Mouse (Mus musculus) left cerebral cortex, postnatal 36 days (tissue): ENCODE results near the gene Baiap2l2. TPM values are rescaled to one million over a fixed set of nuclear protein-coding genes. Genes with fewer than 3 reads are reported as not detected.
A peak's percentile ranks its signal among the peaks of the same experiment; 100 is the strongest.

Experiments used
- DNase-seq, 2 experiments: peaks; one replicate each; pipeline ENCODE4 v3.0.0; 2021 to 2022; ENCODE audit warnings: low spot score in 2 of 2, mixed read lengths in 1 of 2
- intact Hi-C: fragments of 180-260 bp; cut with DNase I; formaldehyde crosslinking; loops from one replicate; pipeline ENCODE4 v1.15.1; 2025
- total RNA-seq, 2 experiments: library from RNA; stranded (reverse); gene quantifications; 2 replicates each; pipeline ENCODE4 v1.2.3; 2021

Gene Baiap2l2
- total RNA-seq, 2 experiments from 2014 or later = 3.5 to 4.5 TPM

DNA sequence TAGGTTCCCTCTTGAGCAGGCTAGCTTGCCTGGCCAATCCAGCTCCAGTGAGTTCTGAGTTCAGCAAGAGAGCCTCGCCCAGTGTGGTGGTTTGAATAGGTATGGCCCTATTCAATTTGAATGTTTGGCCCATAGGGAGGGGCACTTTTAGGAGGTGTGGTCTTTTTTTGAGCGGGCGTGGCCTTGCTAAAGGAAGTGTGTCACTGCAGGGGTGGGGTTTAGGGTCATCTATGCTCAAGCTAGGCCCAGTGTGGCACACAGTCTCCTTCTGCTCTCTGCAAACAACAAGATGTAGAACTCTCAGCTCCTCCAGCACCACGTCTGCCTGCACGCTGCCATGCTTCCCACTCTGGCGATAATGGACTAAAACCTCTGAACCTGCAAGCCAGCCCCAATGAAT is 21.6 kb downstream of the Baiap2l2 start:
- intact Hi-C loops = no loop called here
- no peak for DNase-seq

DNA sequence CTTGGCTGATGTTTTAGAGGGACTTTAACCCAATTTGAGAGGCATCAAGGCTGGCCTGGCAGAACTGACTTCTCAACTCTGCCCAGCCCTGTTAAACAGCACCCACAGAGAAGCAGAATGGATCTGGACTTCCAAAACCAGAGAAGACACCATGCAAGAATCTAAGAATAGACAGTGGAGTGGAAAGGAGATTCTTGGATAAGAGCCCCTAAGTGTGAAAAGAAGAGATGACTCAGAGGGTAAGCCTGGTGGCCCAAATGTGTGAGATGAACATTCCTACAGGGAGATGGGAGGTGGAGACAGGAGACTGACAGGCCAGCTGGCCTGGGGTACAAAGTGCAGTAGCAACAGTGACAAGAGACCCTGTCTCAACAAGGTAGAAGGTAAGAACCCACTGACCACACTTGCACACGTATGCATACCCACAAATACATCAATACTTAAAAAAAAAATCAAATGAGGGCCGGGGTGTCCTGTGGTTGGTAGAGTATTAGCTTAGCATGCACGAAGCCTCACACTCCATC is 22.5 kb downstream of the Baiap2l2 start:
- no peak for DNase-seq
- intact Hi-C loops = no loop called here

DNA sequence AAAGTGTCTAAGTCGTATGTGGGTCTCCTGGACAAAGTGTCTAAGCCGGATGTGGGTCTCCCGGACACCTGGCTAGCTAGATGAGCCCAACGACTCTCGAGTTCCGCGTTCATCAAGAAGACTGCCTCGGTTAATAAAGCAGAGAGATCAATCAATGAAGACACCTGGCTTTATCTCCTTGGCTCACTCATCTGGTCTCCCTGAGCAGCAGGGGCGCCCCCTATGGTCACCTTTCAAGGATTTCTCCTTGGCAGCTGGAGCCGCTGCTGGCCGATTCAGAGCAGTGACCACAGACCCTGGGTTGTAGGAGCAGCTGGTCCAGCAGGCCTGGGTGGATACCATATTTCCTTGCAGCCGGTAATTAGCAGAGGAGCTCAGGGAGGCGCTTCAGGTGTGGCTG is 23.0 kb downstream of the Baiap2l2 start:
- no peak for DNase-seq
- intact Hi-C loops = no loop called here

DNA sequence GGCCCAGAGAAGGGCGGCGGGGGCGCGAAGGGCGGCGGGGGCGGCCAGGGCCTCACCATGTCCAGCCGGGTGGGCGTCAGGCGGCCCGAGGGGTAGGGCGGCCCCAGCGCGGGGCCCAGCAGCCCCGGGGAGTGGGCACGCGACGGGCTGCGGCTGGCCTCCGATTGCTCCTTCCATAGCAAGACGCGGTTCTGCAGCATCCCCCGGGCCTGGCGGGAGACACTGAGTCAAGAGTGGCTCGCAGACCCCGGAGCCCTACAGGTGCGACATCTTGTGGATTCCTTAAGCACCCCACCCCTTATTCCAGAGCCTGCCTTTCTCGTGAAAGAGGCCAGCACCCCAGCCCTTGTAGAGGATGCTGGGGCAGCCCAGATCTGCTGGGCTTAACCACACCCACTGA is 23.6 kb downstream of the Baiap2l2 start:
- DNase-seq = no peak
- intact Hi-C loops = no loop called here

DNA sequence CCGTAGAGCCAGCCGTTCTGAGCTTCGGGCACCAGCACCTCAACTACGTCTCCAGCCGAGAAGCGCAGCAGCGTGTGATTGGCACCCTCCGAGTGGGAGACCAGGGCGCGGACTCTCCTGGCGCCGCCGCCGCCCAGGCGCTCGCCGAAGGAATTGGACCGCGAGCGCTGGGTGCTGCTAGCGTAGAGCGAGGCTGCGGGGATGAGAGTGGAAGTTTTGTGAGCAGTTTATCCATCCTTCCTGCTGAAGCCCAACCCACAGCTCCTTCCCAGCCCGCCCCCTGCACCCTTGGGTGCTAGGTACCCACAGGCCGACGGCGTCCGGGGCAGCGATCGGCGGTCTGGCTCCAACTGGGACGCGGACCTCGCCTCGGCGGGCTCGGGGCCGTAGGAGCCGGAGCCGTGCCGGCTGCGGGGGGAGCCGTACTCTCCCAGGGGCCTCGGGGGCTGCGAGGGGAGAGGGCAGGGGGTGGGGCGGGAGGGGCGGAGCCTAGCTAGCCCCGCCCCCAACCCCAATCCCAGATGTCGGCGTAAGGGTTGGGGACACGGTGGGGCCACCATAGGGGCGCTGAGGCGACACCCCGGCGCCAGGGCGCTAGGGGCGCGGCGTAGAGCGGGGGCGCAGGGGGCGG is 24.1 kb downstream of the Baiap2l2 start:
- intact Hi-C loops = no loop called here
- DNase-seq = peak; percentile 54 to 57

DNA sequence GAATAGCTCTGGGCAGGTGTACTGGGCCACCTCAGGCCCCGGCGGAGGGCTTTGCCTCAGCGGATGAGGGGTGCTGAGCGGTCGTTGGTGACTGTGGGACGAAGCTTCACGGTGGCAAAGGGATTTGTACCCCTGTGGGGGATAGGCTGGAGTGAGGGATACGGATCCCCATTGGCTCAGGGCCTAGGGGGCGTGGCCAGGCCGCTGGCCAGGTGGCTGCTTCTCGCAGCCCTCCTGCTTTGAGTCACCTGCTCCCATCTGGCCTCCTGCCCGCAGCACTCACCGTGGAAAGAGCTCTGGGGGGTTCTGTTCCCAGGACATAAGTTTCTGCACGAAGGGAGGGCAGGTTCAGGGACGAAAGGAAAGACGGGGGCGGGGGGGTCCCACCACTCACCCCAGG is 26.8 kb downstream of the Baiap2l2 start:
- intact Hi-C loops = no loop called here
- no peak for DNase-seq

DNA sequence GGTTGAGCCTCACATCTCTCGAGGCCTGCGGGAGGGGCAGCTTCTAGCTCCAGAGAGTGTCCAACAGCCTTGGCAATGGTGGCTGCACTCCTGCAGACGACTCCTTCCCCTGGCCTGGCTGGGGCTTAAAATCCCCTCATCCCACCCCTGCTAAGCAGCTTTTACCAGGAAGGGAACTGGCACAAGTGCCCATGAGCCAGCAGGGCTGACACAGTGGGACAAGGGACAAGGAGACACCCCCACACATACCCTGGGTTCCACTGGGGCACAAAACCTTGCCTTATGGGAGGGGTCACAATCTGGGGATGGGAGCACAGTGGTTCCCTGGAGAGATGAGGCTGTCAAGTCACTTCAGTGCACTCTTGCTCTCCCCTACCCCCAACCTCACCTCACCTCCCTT is 30.7 kb downstream of the Baiap2l2 start, which contains the start of gene Slc16a8:
Gene Slc16a8, minus strand, starts transcription at position 101 of the 400 bp plus-strand sequence.
- intact Hi-C loops = no loop called here

DNA sequence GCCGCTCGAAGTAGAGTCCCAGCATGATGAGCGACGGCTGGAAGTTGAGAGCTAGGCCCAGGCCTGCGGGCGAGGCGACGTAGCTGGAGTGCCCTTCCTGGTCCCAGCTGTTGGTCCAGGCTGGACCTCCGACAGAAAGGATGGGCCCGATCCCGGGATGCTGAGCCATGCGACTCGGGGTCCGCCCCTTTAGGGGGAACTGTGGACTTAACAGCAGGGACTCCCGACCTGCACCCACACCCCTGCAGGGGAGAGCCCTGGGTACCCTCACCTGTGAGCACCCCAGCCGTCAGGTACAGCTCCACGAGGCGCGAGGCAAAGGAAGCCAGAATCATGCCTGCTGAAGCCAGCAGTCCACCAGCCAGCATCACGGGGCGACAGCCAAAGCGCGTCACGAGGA is 32.8 kb downstream of the Baiap2l2 start:
- intact Hi-C loops = no loop called here
- DNase-seq = no peak

More for the DNA sequence above, 30.7 kb downstream of the Baiap2l2 start, which contains the start of gene Slc16a8:
- no peak for DNase-seq

DNA sequence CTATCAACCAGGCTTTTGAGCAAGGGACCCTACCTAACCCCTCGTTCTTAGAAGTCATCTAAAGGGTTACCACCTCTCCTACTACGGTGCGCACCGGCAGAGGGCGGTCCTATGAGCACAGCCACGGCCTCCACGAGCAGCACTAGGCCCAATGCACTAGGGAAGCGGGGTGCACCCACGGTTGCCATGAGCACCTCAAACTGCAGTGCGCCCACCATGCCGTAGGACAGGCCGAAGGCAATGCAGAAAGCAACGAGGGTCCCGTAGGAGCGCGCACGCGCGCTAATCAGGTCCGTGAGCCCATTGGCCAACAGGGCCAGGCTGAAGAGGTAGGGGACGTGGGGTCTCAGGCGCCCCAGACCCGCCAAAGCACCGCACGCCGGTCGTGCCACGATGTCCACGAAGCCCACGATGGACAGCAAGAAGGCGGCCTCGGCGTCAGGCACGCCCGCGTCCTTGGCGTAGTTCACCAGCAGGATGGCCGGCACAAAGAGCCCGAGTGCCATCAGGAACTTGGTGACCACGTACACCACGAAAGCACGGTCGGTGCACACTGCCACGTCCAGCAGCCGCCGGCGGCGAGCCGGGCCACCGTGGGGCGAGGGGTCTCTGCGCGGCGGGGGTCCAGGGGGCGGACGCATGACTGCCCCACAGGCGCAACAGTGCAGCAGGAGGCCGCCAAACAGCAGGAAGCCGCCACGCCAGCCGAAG is 33.4 kb downstream of the Baiap2l2 start:
- DNase-seq = peak in 1 of 2 experiments; percentile 34

DNA sequence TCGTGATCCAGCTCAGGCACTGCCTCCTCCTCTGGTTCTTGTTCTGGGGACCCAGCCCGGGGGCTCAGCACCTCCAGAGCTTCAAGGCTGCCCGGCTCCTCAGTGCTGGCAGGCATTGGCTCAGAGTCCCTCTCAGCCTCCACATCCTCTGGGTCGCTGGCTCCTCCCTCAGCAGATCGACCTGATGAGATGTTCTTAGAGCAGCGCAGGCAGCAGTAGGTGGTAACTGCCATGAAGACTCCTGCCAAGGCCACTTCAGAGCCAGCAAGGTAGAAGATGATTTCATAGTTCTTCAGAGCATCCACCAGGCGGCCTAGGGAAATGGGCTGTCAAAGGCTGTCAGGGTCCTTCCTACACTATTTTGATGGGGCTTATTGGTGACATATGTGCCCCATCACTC is 34.2 kb downstream of the Baiap2l2 start:
- intact Hi-C loops = no loop called here
- DNase-seq = no peak

More for the DNA sequence above, 33.4 kb downstream of the Baiap2l2 start:
- intact Hi-C loops = no loop called here

DNA sequence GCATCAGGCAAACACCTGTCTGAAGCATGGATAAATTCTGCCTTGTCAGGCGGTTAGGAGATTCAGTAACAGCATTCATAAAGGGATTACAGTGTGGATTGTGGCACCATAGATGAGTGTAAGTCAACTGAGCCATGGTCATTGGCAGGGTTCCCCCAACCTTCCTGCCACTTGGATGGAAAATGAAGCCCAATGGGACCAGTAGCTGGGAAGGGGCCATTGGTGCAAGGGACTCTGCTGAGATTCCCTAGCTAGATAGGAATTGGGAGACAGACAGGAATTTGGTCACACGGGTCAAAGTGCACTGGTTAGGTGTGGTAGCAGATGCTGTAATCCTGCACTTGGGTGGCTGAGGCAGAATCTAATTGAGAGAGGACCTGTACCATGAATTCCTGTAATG is 35.1 kb downstream of the Baiap2l2 start:
- intact Hi-C loops = no loop called here
- DNase-seq = no peak

DNA sequence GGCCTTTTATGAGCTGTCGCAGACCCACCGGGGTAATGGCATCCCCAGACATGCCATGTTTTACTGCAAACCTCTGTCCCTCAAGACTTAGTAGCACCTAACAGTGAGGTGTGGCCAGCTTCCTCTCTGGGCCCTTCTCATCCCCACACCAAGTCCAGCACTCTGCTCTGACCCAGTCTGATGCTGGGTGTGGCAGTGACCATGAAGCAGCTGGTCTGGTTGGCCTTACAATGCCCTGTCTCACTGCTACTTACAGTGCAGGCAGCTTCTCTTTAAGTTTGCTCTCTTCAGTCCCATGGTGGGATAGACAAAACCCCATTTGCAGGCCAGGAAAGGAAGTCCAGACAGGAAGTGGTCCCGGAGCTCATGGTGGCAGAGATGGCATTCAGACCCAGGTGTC is 40.0 kb downstream of the Baiap2l2 start:
- intact Hi-C loops = loop anchor here (10.0 kb wide), 1 partner anchor 359 kb away; the partner anchor contains the start of gene Dmc1
- DNase-seq = no peak

DNA sequence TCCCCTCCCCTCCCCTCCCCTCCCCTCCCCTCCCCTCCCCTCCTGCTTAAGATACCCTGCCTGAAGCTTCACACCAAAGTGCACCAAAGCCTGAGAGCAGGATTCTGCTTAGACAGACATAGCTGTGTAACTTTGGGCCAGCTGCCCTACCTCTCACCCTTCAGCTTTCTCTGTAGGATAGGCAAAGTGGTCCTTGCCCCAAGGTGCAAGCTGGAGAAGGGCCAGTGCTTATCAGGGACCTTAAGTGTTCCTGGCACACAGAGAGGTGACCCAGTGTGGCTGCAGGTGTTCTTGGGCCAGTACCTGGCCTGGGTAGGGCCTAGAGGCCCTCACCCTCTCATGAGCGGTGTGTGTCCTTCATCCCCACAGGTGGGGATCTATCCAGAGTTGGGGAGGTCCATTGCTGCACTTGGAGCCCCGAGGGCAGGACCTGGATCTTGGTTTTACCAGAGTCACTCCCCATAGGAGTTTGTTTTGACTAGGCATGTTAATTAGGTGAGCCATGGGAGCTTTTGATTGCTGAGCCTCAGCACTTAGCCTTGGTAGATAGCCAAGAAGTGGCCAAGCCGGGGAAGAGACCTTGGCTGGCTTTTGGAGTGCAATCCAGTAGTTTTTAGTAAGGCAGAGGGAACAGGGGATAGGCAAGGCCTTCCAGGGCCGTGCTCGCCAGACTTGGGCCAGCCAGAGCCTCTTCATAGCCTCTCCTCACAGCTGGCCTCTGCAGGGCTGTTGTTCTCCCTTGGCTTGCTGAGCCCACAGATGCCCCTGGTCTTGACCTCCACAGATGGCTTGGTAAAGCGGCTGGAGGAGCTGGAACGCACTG is 41.1 kb downstream of the Baiap2l2 start:
- intact Hi-C loops = loop anchor here (10.0 kb wide), 1 partner anchor 361 kb away; the partner anchor contains the start of gene Dmc1
- DNase-seq = no peak

DNA sequence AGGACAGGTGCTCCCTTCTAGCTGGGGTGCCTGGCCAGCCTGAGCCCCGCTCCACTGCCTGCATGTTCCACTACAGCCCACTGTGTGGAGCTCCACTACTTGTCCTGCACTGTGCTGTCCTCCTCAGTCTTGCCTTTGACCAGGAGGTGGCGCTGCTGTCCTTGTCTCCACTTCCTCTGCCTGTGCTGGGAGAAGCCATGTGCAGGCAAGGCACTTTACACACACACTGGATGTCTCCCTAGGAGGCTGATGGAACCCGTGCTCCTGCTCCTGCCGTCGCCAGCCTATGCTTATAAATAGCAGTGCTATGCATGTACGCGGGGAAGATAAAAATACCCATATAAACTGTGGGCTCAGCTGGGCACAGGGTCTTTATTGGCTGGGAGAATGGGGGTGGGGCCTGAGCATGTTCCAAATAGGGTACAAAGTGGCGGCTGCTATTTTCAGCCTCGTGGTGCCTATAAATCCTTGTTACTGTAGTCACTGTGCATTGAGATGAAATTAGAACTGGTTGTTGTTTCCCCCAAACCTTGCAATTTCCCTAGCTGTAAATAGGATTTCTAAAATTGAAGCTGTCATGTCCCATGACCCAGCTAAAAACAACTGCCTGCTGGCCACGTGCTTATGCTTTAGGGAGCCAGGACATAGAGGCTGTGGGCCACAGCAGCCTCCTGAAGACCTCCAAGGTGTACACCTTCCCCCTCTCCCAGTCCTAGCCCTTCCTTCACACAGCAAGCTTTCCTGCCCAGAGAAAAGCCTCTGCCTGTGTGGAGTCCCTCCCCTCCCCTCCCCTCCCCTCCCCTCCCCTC is 41.9 kb downstream of the Baiap2l2 start:
- intact Hi-C loops = loop anchor here (1.0 to 10.0 kb wide), 2 partner anchors 224 to 361 kb away; partner anchors contain the start of gene Dmc1
- DNase-seq = peak; percentile 98 to 99

DNA sequence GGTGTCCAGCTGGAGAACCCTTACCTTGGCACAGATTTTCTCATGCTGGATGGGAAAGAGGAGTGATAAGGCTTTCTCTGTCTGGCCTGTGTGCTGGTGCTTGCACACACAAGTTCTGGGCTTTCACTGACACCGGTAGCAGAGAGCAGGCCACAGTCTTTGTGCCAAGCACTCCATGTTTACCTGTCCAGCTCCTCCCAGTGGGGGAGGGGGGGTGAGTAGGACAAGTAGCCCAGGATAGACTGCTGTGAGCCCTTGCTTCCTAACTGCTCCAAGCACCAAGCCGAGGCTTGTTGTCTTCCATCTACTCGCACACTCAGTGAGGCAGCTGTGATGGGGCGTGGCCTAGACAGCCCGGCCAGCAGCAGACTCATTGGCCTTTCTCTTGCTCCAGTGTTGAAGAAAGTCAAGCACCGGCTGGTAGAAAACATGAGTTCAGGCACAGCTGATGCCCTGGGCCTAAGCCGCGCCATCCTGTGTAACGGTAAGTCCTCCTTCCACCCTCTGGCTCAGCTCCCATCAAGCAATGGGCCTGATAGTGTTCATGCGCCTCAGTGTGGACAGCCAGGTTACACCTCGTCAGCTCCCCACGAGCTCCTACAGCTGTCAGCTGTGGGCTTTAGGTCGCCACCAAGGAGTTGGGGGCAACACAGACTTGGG is 42.6 kb downstream of the Baiap2l2 start:
- DNase-seq = no peak
- intact Hi-C loops = loop anchor here (1.0 to 10.0 kb wide), 2 partner anchors 225 to 362 kb away; partner anchors contain the start of gene Dmc1

DNA sequence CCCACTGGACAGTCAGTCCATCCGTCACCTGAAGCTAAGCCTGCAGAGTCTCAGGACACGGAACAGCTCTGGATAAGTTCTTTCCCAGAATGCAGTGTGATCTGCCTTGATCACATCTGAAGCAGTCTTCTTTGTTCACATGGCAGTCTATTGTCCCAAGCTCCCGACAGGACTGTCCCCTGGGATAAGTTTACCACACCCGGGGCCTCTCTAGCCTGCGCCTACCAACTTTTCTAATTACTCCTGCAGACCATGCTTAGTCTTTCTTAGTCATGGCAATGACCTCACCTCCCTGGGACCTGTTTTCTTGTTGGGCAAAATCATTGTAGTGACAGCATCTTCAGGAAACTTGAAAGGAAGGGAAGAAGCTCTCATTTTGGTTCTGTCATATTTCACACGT is 47.3 kb downstream of the Baiap2l2 start:
- intact Hi-C loops = no loop called here
- no peak for DNase-seq

DNA sequence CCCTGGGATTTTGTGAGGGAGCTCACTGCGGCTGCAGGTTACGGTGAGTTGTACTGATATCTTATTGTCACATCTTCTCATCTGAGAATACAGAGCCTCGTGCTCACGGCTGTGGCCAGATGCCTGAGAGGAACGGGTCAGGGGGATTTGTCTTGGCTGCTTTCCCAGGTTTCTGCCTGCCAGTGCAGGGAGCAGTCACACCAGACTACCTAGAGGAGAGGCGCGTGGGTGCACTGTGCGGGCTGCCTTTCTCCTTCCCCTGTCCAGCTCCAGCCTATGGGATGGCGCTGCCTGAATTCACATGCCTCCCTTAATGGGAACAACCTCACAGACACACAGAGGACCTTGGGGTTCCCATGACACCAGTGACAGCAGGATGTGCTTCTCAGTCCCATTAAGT is 50.1 kb downstream of the Baiap2l2 start:
- no peak for DNase-seq
- intact Hi-C loops = no loop called here

DNA sequence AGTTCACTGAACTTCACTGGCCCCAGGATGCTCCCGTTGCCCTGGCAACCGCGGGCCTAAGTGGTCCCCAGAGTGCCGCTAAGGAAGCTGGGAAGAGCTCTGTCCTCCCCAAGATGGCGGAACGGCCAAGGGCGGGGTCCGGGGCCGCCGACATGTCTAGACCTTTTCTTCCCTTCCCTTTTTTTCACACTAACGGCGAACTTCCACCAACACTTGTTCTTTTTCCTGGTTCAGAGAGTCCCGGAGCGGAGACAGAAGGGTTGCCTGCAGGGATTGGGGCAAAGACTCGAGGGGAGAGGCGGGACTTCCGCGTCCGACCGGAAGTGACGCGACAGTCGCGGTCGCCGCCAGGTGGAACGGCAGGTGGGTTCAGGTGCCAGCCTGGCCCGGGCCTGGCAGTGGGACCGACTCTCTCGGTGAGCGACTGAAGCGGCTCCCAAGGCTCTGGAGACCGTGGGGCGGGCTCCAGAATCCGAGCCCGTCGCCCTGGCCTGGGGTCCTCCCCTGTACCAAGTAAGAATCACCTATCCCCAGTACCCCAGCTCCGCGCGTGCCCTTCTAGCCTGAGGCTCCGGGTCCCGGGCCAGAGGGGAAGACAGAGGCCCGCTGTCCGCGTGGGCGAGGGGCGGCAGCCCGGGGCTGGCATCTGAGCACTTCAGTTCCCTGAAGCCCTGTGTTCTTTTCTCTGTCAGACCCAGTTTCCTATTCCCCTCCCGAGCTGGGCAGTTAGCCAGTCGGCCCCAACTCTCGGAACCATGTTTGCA is 56.1 kb downstream of the Baiap2l2 start, which contains the start of the genes Pick1 and Gm49486:
Gene Pick1, plus strand, starts transcription at position 116 of the 764 bp plus-strand sequence.
Gene Gm49486, plus strand, starts transcription at position 334 of the 764 bp plus-strand sequence.
- DNase-seq = peak; percentile 88
- intact Hi-C loops = loop anchor here (10.0 kb wide), 1 partner anchor 426 kb away; the partner anchor contains the start of genes Cby1 and Fam227a
